Comparison of ENCODE assay signal across 16 mouse cellular contexts in the genomic region with DNA sequence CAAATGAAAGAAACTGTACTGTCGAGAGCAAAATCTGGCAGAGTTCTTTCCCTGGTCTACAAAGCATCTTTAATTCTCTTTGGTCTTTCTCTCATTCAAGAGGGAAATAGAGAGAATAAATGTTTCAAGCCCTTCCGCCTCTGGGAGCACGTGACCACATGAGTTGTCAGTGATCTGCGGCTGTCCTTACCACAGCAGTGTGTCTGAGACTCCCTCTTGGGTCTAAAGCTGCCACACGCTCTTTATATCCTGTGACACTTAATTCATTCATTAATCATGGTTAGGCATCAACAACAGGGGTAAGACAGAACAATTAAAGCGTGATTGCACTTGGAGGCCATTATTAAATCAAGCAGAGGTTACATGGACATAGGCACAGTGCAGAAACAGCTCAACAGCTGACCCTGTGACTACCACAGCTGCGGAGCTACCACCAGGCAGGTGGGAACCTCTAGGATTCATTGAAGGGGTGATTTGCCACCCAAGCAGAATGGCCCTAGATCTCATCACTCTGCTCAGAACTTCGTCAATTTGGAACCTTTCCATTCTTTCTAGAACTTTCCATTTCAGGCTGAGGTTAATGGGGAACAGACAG.
DNase-seq lines count a peak whose midpoint lies in the region; ATAC-seq and TF ChIP-seq lines count a peak whose summit lies in the region.
"Had no signal": no experiment of that assay in that cellular context is flagged by ENCODE, and none has a peak within 500 bp of the region (broad histone marks: within the 10 kb centered on the region; RNA-seq: fewer than 3 reads in every experiment).

No protein-coding gene starts in this region.

- H3K4me1 ChIP-seq in forebrain, embryonic 10.5 days = peaks cover 63% of the 10 kb centered on the region
- H3K4me1 ChIP-seq in forebrain, postnatal 0 days (ENCODE audit: insufficient read depth) = peaks cover 7% of the 10 kb centered on the region; the same call in 1 of the 2 replicates
- H3K4me1 ChIP-seq in neural tube, embryonic 14.5 days (ENCODE audit: control insufficient read depth, insufficient read depth, low read length) = peaks cover 24% of the 10 kb centered on the region
- peaks cover 35% of the 10 kb centered on the region for H3K4me1 ChIP-seq in embryonic facial prominence, embryonic 12.5 days

- H3K36me3 ChIP-seq in forebrain, embryonic 10.5 days (replicated peaks) = no peaks in the 10 kb centered on the region
- H3K36me3 ChIP-seq in forebrain, postnatal 0 days (ENCODE audit: insufficient read depth) = no peaks in the 10 kb centered on the region
- H3K36me3 ChIP-seq in neural tube, embryonic 14.5 days (ENCODE audit: control insufficient read depth, insufficient read depth, low read length) = no peaks in the 10 kb centered on the region
- no peaks in the 10 kb centered on the region for H3K36me3 ChIP-seq in embryonic facial prominence, embryonic 12.5 days
- H3K36me3 ChIP-seq: heart, embryonic 10.5 days; lung, embryonic 15.5 days had no signal

- no peak overlapping the region for H3K4me3 ChIP-seq in forebrain, embryonic 10.5 days
- no peak overlapping the region for H3K4me3 ChIP-seq in forebrain, postnatal 0 days (ENCODE audit: low read depth, low read length)
- no peak overlapping the region for H3K4me3 ChIP-seq in neural tube, embryonic 14.5 days (ENCODE audit: low read depth, low read length)
- H3K4me3 ChIP-seq in embryonic facial prominence, embryonic 12.5 days = no peak overlapping the region
- H3K4me3 ChIP-seq: heart, embryonic 10.5 days; lung, embryonic 15.5 days had no signal

- no peak for TF ChIP-seq CTCF in forebrain, postnatal 0 days (IDR thresholded peaks at IDR 0.05; ENCODE audit: low read depth)

- WGBS in forebrain, embryonic 10.5 days = 86% methylated on average over 8 of the region's 8 CpGs
- 54% methylated on average over 8 of the region's 8 CpGs for WGBS in forebrain, postnatal 0 days
- WGBS in neural tube, embryonic 14.5 days = 42% methylated on average over 8 of the region's 8 CpGs
- 80% methylated on average over 8 of the region's 8 CpGs for WGBS in embryonic facial prominence, embryonic 12.5 days

- ATAC-seq in forebrain, postnatal 0 days = no peak
- ATAC-seq in neural tube, embryonic 14.5 days (ENCODE audit: low read depth) = peak; percentile 29; the same call in 1 of the 2 replicates
- ATAC-seq in embryonic facial prominence, embryonic 12.5 days (ENCODE audit: insufficient number of reproducible peaks, insufficient read depth, low FRiP score, low TSS enrichment) = no peak
- 0 out of 2 replicates have a peak, but pooled peaks have one; percentile 31 for ATAC-seq in megakaryocyte, adult 5-6 weeks (ENCODE audit: poor library complexity, severe bottlenecking)
- ATAC-seq: inflammation-experienced regulatory T-cells, adult 6 months had no signal

- H3K27me3 ChIP-seq in forebrain, embryonic 10.5 days (ENCODE audit: poor library complexity, severe bottlenecking) = peaks cover 33% of the 10 kb centered on the region
- no peaks in the 10 kb centered on the region for H3K27me3 ChIP-seq in forebrain, postnatal 0 days (ENCODE audit: insufficient read depth, low read length)
- H3K27me3 ChIP-seq in neural tube, embryonic 14.5 days (ENCODE audit: control insufficient read depth, insufficient read depth, low read length) = no peaks in the 10 kb centered on the region
- H3K27me3 ChIP-seq in embryonic facial prominence, embryonic 12.5 days = no peaks in the 10 kb centered on the region
- H3K27me3 ChIP-seq: lung, embryonic 15.5 days had no signal

- no peak overlapping the region for H3K4me2 ChIP-seq in forebrain, postnatal 0 days (ENCODE audit: low read depth)
- H3K4me2 ChIP-seq in neural tube, embryonic 14.5 days (ENCODE audit: low read depth, low read length) = no peak overlapping the region
- H3K4me2 ChIP-seq in embryonic facial prominence, embryonic 12.5 days (replicated peaks) = no peak overlapping the region
- H3K4me2 ChIP-seq: liver, embryonic 11.5 days had no signal

- peak overlapping the region; percentile 30; the same call in 1 of the 2 replicates for H3K27ac ChIP-seq in forebrain, embryonic 10.5 days
- H3K27ac ChIP-seq in forebrain, postnatal 0 days (ENCODE audit: low read depth, low read length) = no peak overlapping the region
- no peak overlapping the region for H3K27ac ChIP-seq in neural tube, embryonic 14.5 days (ENCODE audit: low read depth, low read length)
- peak overlapping the region; percentile 61; the same call in 1 of the 2 replicates for H3K27ac ChIP-seq in embryonic facial prominence, embryonic 12.5 days
- H3K27ac ChIP-seq: heart, embryonic 10.5 days had no signal

- H3K9me3 ChIP-seq in forebrain, embryonic 10.5 days = no peaks in the 10 kb centered on the region
- H3K9me3 ChIP-seq in forebrain, postnatal 0 days (ENCODE audit: low read length) = no peaks in the 10 kb centered on the region
- no peaks in the 10 kb centered on the region for H3K9me3 ChIP-seq in neural tube, embryonic 14.5 days (ENCODE audit: control insufficient read depth, low read length)
- no peaks in the 10 kb centered on the region for H3K9me3 ChIP-seq in embryonic facial prominence, embryonic 12.5 days
- H3K9me3 ChIP-seq: heart, embryonic 10.5 days; lung, embryonic 15.5 days had no signal

- no peak for DNase-seq in forebrain, embryonic 10.5 days (ENCODE audit: extremely low spot score, low spot score)
- no peak for DNase-seq in forebrain, postnatal 0 days
- no peak for DNase-seq in neural tube, embryonic 10.5 days (ENCODE audit: extremely low spot score, low spot score)
- DNase-seq in kidney, adult 11 months = no peak
- no peak for DNase-seq in ovary, adult 18-20 months (ENCODE audit: low spot score)
- DNase-seq: cerebellum, adult 18-20 months; gastrocnemius, postnatal 14 days; right cerebral cortex, postnatal 4 days; thymus, postnatal 25 days had no signal

- no peak overlapping the region for H3K9ac ChIP-seq in forebrain, postnatal 0 days
- no peak overlapping the region for H3K9ac ChIP-seq in neural tube, embryonic 14.5 days (replicated peaks; ENCODE audit: low read depth, low read length)
- H3K9ac ChIP-seq in embryonic facial prominence, embryonic 12.5 days = no peak overlapping the region
- H3K9ac ChIP-seq: lung, embryonic 15.5 days had no signal

Comparison
In these comparisons a context has a peak if more than half of its experiments do, and no peak if none do; other contexts are left out.
1. H3K27ac ChIP-seq: peak in forebrain, embryonic 10.5 days (single experiment) and embryonic facial prominence, embryonic 12.5 days (single experiment); none in forebrain, postnatal 0 days (single experiment) and neural tube, embryonic 14.5 days (single experiment).
2. ATAC-seq: peak in neural tube, embryonic 14.5 days (single experiment) and megakaryocyte, adult 5-6 weeks (single experiment); none in forebrain, postnatal 0 days (single experiment) and embryonic facial prominence, embryonic 12.5 days (single experiment).